Mouse (Mus musculus) embryonic facial prominence, embryonic 14.5 days (tissue): ENCODE measurements around the gene Olfr786. TPM values are rescaled to one million over a fixed set of nuclear protein-coding genes. Genes with fewer than 3 reads are reported as not detected.

Source experiments
- polyA plus RNA-seq: library from polyadenylated mRNA; unstranded; fragments of >200 nt; fragmentation: Nextera tagmentation; extraction: Ambion mirVana; gene quantifications from 2 replicates; pipeline ENCODE4 v1.2.1, GENCODE M21; 2014

Olfr786 gene
- polyA plus RNA-seq, 1 experiment from 2014 or later, result not detected

Other genes starting within 250 kb of the Olfr786 start
- not detected in 2 replicates for gene Olfr772, start 249.4 kb upstream of the Olfr786 start, polyA plus RNA-seq
- not detected in 2 replicates for gene Olfr773, start 239.9 kb upstream of the Olfr786 start, polyA plus RNA-seq
- not detected in 2 replicates for gene Olfr774, start 191.1 kb upstream of the Olfr786 start, polyA plus RNA-seq
- gene Olfr775, start 178.9 kb upstream of the Olfr786 start, polyA plus RNA-seq, result not detected in 2 replicates
- 0.08 TPM in 1 of 2 replicates, not detected in the other for gene Olfr776, start 168.2 kb upstream of the Olfr786 start, polyA plus RNA-seq
- gene Olfr777, start 155.8 kb upstream of the Olfr786 start, polyA plus RNA-seq, result not detected in 2 replicates
- not detected in 2 replicates for gene Olfr780, start 109.2 kb upstream of the Olfr786 start, polyA plus RNA-seq
- not detected in 2 replicates for gene Olfr781, start 98.5 kb upstream of the Olfr786 start, polyA plus RNA-seq
- gene Olfr782, start 78.5 kb upstream of the Olfr786 start, polyA plus RNA-seq, result not detected in 2 replicates
- gene Olfr784, start 43.2 kb upstream of the Olfr786 start, polyA plus RNA-seq, result 0.14 TPM in 1 of 2 replicates, not detected in the other
- gene Olfr785, start 21.9 kb upstream of the Olfr786 start, polyA plus RNA-seq, result not detected in 2 replicates
- not detected in 2 replicates for gene Olfr787, start 34.6 kb downstream of the Olfr786 start, polyA plus RNA-seq
- not detected in 2 replicates for gene Olfr788, start 43.7 kb downstream of the Olfr786 start, polyA plus RNA-seq
- gene Olfr789, start 57.4 kb downstream of the Olfr786 start, polyA plus RNA-seq, result not detected in 2 replicates
- gene Olfr790, start 71.2 kb downstream of the Olfr786 start, polyA plus RNA-seq, result not detected in 2 replicates
- not detected in 2 replicates for gene Olfr791, start 94.5 kb downstream of the Olfr786 start, polyA plus RNA-seq
- not detected in 2 replicates for gene Olfr792, start 111.9 kb downstream of the Olfr786 start, polyA plus RNA-seq
- gene Olfr794, start 140.3 kb downstream of the Olfr786 start, polyA plus RNA-seq, result not detected in 2 replicates
- not detected in 2 replicates for gene Olfr796, start 185.3 kb downstream of the Olfr786 start, polyA plus RNA-seq
- not detected in 2 replicates for gene Olfr798, start 200.6 kb downstream of the Olfr786 start, polyA plus RNA-seq
- not detected in 2 replicates for gene Olfr799, start 210.2 kb downstream of the Olfr786 start, polyA plus RNA-seq
- gene Olfr800, start 230.4 kb downstream of the Olfr786 start, polyA plus RNA-seq, result not detected in 2 replicates
- not detected in 2 replicates for gene Olfr801, start 246.6 kb downstream of the Olfr786 start, polyA plus RNA-seq